Comparison of ENCODE assay signal across 9 mouse cellular contexts in genomic region chr19:46983352-46983965, GRCm38 (mm10). TPM values are rescaled to one million over a fixed set of nuclear protein-coding genes. Genes with fewer than 3 reads are reported as not detected.
DNase-seq lines count a peak whose midpoint lies in the region; ATAC-seq and TF ChIP-seq lines count a peak whose summit lies in the region.
"Had no signal": no experiment of that assay in that cellular context is flagged by ENCODE, and none has a peak within 500 bp of the region (broad histone marks: within the 10 kb centered on the region; RNA-seq: fewer than 3 reads in every experiment).

No protein-coding gene starts in this region.

- peak overlapping the region; percentile 71 for H3K4me2 ChIP-seq in liver, embryonic 16.5 days (ENCODE audit: low read depth, low read length)
- H3K4me2 ChIP-seq in neural tube, embryonic 15.5 days = no peak overlapping the region
- H3K4me2 ChIP-seq: neural tube, embryonic 12.5 days had no signal

- peak; percentile 64 for ATAC-seq in liver, embryonic 16.5 days (ENCODE audit: low read depth)
- ATAC-seq in neural tube, embryonic 15.5 days (ENCODE audit: low FRiP score) = no peak
- ATAC-seq: forebrain, embryonic 16.5 days had no signal

- H3K27ac ChIP-seq in liver, embryonic 16.5 days (ENCODE audit: low read length) = peak overlapping the region; percentile 94
- no peak overlapping the region for H3K27ac ChIP-seq in neural tube, embryonic 15.5 days (replicated peaks)
- H3K27ac ChIP-seq: neural tube, embryonic 12.5 days had no signal

- H3K4me3 ChIP-seq in lung, adult 2 months (replicated peaks; ENCODE audit: extremely low read depth, low read depth, low read length) = no peak overlapping the region
- peak overlapping the region; percentile 53 for H3K4me3 ChIP-seq in erythroblast, embryonic 14.5 days (replicated peaks)
- H3K4me3 ChIP-seq in liver, embryonic 16.5 days (ENCODE audit: low read depth, low read length) = peak overlapping the region; percentile 30; the same call in 1 of the 2 replicates
- no peak overlapping the region for H3K4me3 ChIP-seq in neural tube, embryonic 15.5 days (replicated peaks)
- H3K4me3 ChIP-seq: neural tube, embryonic 12.5 days had no signal

- 0 out of 2 replicates have a peak, but pooled peaks cover 4% of the 10 kb centered on the region for H3K4me1 ChIP-seq in lung, adult 2 months (ENCODE audit: control insufficient read depth, insufficient read depth, low read length)
- peaks cover 85% of the 10 kb centered on the region for H3K4me1 ChIP-seq in erythroblast, embryonic 14.5 days (ENCODE audit: control insufficient read depth)
- peaks cover 61% of the 10 kb centered on the region for H3K4me1 ChIP-seq in liver, embryonic 16.5 days (ENCODE audit: control insufficient read depth, low read depth, low read length)
- H3K4me1 ChIP-seq in neural tube, embryonic 15.5 days = peaks cover 7% of the 10 kb centered on the region; the same call in 1 of the 2 replicates

- intact Hi-C loops in left cerebral cortex, postnatal 14 days (cut with DNase I) = no loop called here

- H3K9me3 ChIP-seq in erythroblast, embryonic 14.5 days (ENCODE audit: control insufficient read depth, low read length) = no peaks in the 10 kb centered on the region
- H3K9me3 ChIP-seq in liver, embryonic 16.5 days (replicated peaks; ENCODE audit: control insufficient read depth, low read length) = no peaks in the 10 kb centered on the region
- no peaks in the 10 kb centered on the region for H3K9me3 ChIP-seq in neural tube, embryonic 15.5 days (replicated peaks)
- H3K9me3 ChIP-seq: neural tube, embryonic 12.5 days had no signal

- no peaks in the 10 kb centered on the region for H3K27me3 ChIP-seq in erythroblast, embryonic 14.5 days (ENCODE audit: control insufficient read depth)
- H3K27me3 ChIP-seq in liver, embryonic 16.5 days (ENCODE audit: control insufficient read depth, insufficient read depth, low read depth, low read length) = no peaks in the 10 kb centered on the region
- no peaks in the 10 kb centered on the region for H3K27me3 ChIP-seq in neural tube, embryonic 15.5 days (replicated peaks)
- H3K27me3 ChIP-seq: neural tube, embryonic 12.5 days had no signal

- peak overlapping the region; percentile 52 for H3K9ac ChIP-seq in liver, embryonic 16.5 days (ENCODE audit: low read depth, low read length)
- H3K9ac ChIP-seq in neural tube, embryonic 15.5 days (replicated peaks) = no peak overlapping the region
- H3K9ac ChIP-seq: neural tube, embryonic 12.5 days had no signal

- TF ChIP-seq POLR2A in lung, adult 2 months (IDR thresholded peaks at IDR 0.05; ENCODE audit: borderline replicate concordance, extremely low read depth, low read depth, low read length) = no peak

- DNase-seq in lung, adult 2 months = peak; percentile 29
- no peak for DNase-seq in lung, postnatal 14 days
- peak; percentile 80 for DNase-seq in R1 (ENCODE audit: low read depth, low spot score)
- DNase-seq in left cerebral cortex, postnatal 14 days (ENCODE audit: low spot score in 2 of 2) = no peak

- 59% methylated on average over 14 of the region's 14 CpGs for WGBS in lung, adult 2 months
- 34% methylated on average over 14 of the region's 14 CpGs for WGBS in liver, embryonic 16.5 days (ENCODE audit: insufficient replicate concordance)
- 59% methylated on average over 14 of the region's 14 CpGs for WGBS in neural tube, embryonic 15.5 days

- TF ChIP-seq CTCF in lung, adult 2 months (IDR thresholded peaks at IDR 0.05; ENCODE audit: insufficient read depth, low read length) = no peak

- peaks cover 5% of the 10 kb centered on the region; the same call in 1 of the 2 replicates for H3K36me3 ChIP-seq in erythroblast, embryonic 14.5 days (ENCODE audit: control insufficient read depth)
- H3K36me3 ChIP-seq in liver, embryonic 16.5 days (ENCODE audit: control insufficient read depth, insufficient read depth) = no peaks in the 10 kb centered on the region
- no peaks in the 10 kb centered on the region for H3K36me3 ChIP-seq in neural tube, embryonic 15.5 days
- H3K36me3 ChIP-seq: neural tube, embryonic 12.5 days had no signal

RNA-seq across cellular contexts. Expression of gene Ina, which starts 31.0 kb away (rescaled TPM):
- 0.04 TPM in 1 of 2 replicates, not detected in the other for polyA plus RNA-seq in lung, adult 2 months (2012; rRNA removed)
- not detected in 2 replicates for polyA plus RNA-seq in erythroblast, embryonic 14.5 days (2012)
- 0.06 and 0.09 TPM in 2 replicates for polyA plus RNA-seq in liver, embryonic 16.5 days (2015; fragmentation: Nextera tagmentation; extraction: Ambion mirVana)
- total RNA-seq in left cerebral cortex, postnatal 14 days (2021) = 100 to 1,000 TPM; 177 to 184 TPM
- 385 and 491 TPM in 2 replicates for polyA plus RNA-seq in neural tube, embryonic 15.5 days (2015; fragmentation: Nextera tagmentation; extraction: Ambion mirVana)

RNA-seq across cellular contexts. Expression of gene Nt5c2, which starts 31.5 kb away (rescaled TPM):
- polyA plus RNA-seq in lung, adult 2 months (2012; rRNA removed) = 11.1 and 17.5 TPM in 2 replicates
- polyA plus RNA-seq in erythroblast, embryonic 14.5 days (2012) = 0.55 and 0.66 TPM in 2 replicates
- polyA plus RNA-seq in liver, embryonic 16.5 days (2015; fragmentation: Nextera tagmentation; extraction: Ambion mirVana) = 47.4 and 48.4 TPM in 2 replicates
- total RNA-seq in left cerebral cortex, postnatal 14 days (2021) = 10 to 100 TPM; 67.1 to 70.7 TPM
- 72.1 and 78.5 TPM in 2 replicates for polyA plus RNA-seq in neural tube, embryonic 15.5 days (2015; fragmentation: Nextera tagmentation; extraction: Ambion mirVana)

Comparison
In these comparisons a context has a peak if more than half of its experiments do, and no peak if none do; other contexts are left out.
1. DNase-seq: peak in lung, adult 2 months (single experiment) and R1 (single experiment); none in lung, postnatal 14 days (single experiment) and left cerebral cortex, postnatal 14 days (0 of 2).
2. H3K4me3 ChIP-seq: peak in erythroblast, embryonic 14.5 days (single experiment) and liver, embryonic 16.5 days (single experiment); none in lung, adult 2 months (single experiment) and neural tube, embryonic 15.5 days (single experiment).
3. RNA of gene Ina, which starts 31.0 kb away (polyA plus RNA-seq): 385 to 491 TPM in neural tube, embryonic 15.5 days; 0.06 to 0.09 TPM in liver, embryonic 16.5 days, 0.04 TPM in lung, adult 2 months and not detected in erythroblast, embryonic 14.5 days; every median in the first group is over 100 times any median in the second.